Mouse (Mus musculus) CH12.LX (cell line): ENCODE measurements at regions not wholly inside any gene's neighbourhood (a gene's known extent, or its start where the extent isn't known, plus 50 kb on each side); places are given as distances from the start of the nearest gene placed in this dataset.
A peak's percentile ranks its signal among the peaks of the same experiment; 100 is the strongest.

Experiments used
- DNase-seq: peaks from one replicate; pipeline ENCODE4 v3.0.0-alpha.2; 2013; ENCODE audit errors: extremely low read depth
- H3K27ac ChIP-seq: 2 replicates; pipeline ENCODE4 v1.5.1; 2012; ENCODE audit warnings: low read depth, mild to moderate bottlenecking, control low read depth, moderate library complexity; ENCODE audit not compliant: insufficient read depth
- H3K27me3 ChIP-seq: replicated peaks from 2 replicates; pipeline ENCODE3; 2012; ENCODE audit warnings: inconsistent platforms
- H3K36me3 ChIP-seq, 2 experiments: replicated peaks in 1 of 2; 2 replicates each; pipeline versions ENCODE3 to v1.6.1; 2012; ENCODE audit warnings: inconsistent platforms in 1 of 2, low read length in 1 of 2, mild to moderate bottlenecking in 1 of 2, mixed read lengths in 1 of 2, moderate library complexity in 1 of 2; ENCODE audit not compliant: control insufficient read depth in 1 of 2, insufficient read depth in 1 of 2
- H3K4me1 ChIP-seq, 2 experiments: 2 replicates each; pipeline ENCODE4 v1.6.1; 2012; ENCODE audit warnings: inconsistent platforms in 1 of 2, moderate library complexity in 1 of 2; ENCODE audit not compliant: insufficient read depth in 2 of 2, control insufficient read depth in 1 of 2
- H3K4me2 ChIP-seq: 2 replicates; pipeline ENCODE4 v1.6.1; 2012; ENCODE audit warnings: low read depth, mild to moderate bottlenecking, control low read depth; ENCODE audit not compliant: poor library complexity, insufficient read depth, severe bottlenecking
- H3K4me3 ChIP-seq, 3 experiments: fragments of 150-350 bp in 1 of 3; sonication (generic) in 1 of 3; replicated peaks in 1 of 3; 2 replicates each; pipeline versions ENCODE3 to v1.5.1; 2011 to 2012; ENCODE audit warnings: low read depth in 2 of 3, low read length in 2 of 3, mild to moderate bottlenecking in 2 of 3, moderate library complexity in 2 of 3, control low read depth in 1 of 3, improper control_type of control experiment in 1 of 3, inconsistent platforms in 1 of 3, mixed read lengths in 1 of 3; ENCODE audit not compliant: poor library complexity in 1 of 3
- H3K79me2 ChIP-seq: replicated peaks from 2 replicates; pipeline ENCODE4 v1.6.1; 2012; ENCODE audit warnings: mild to moderate bottlenecking, moderate library complexity; ENCODE audit not compliant: control insufficient read depth, poor library complexity, insufficient read depth, severe bottlenecking; ENCODE audit errors: extremely low read depth
- H3K9ac ChIP-seq: 2 replicates; pipeline ENCODE4 v1.6.1; 2012; ENCODE audit warnings: low read depth, mild to moderate bottlenecking, control low read depth, moderate library complexity; ENCODE audit not compliant: insufficient read depth
- H3K9me3 ChIP-seq: replicated peaks from 2 replicates; pipeline ENCODE3; 2012; ENCODE audit warnings: low read length, inconsistent platforms, mixed read lengths
- CHD1 ChIP-seq: IDR thresholded peaks from 2 replicates; pipeline ENCODE4 v1.6.1; 2012; ENCODE audit warnings: low read depth, low read length, improper control_type of control experiment, inconsistent platforms
- CHD2 ChIP-seq: IDR thresholded peaks from 2 replicates; pipeline ENCODE4 v1.6.1; 2011; ENCODE audit warnings: low read length, improper control_type of control experiment
- CTCF ChIP-seq, 2 experiments: IDR thresholded peaks in 1 of 2; conservative IDR thresholded peaks in 1 of 2; 2 replicates each; pipeline ENCODE4 v1.5.1; 2011 to 2012; ENCODE audit warnings: low read depth in 2 of 2, low read length in 2 of 2, improper control_type of control experiment in 1 of 2, inconsistent platforms in 1 of 2, mild to moderate bottlenecking in 1 of 2, moderate library complexity in 1 of 2
- E2F4 ChIP-seq: IDR thresholded peaks from 2 replicates; pipeline ENCODE4 v1.6.1; 2011; ENCODE audit warnings: low read depth, low read length, improper control_type of control experiment; ENCODE audit not compliant: insufficient replicate concordance
- ELF1 ChIP-seq: IDR thresholded peaks from 2 replicates; pipeline ENCODE4 v1.6.1; 2014; ENCODE audit warnings: low read depth, mild to moderate bottlenecking, inconsistent platforms, low read length, improper control_type of control experiment
- EP300 ChIP-seq: IDR thresholded peaks from 2 replicates; pipeline ENCODE4 v1.6.1; 2011; ENCODE audit warnings: low read length, improper control_type of control experiment
- ETS1 ChIP-seq: conservative IDR thresholded peaks from 2 replicates; pipeline ENCODE4 v1.6.1; 2012; ENCODE audit warnings: low read depth, mild to moderate bottlenecking, inconsistent platforms, low read length, improper control_type of control experiment, moderate library complexity
- JUND ChIP-seq: conservative IDR thresholded peaks from 2 replicates; pipeline ENCODE4 v1.6.1; 2011; ENCODE audit warnings: low read depth, low read length, improper control_type of control experiment
- MAFK ChIP-seq: IDR thresholded peaks from 2 replicates; pipeline ENCODE4 v1.6.1; 2011; ENCODE audit warnings: low read length, improper control_type of control experiment; ENCODE audit not compliant: insufficient replicate concordance
- MXI1 ChIP-seq: IDR thresholded peaks from 2 replicates; pipeline ENCODE4 v1.6.1; 2011; ENCODE audit warnings: mild to moderate bottlenecking, low read depth, low read length, improper control_type of control experiment
- MYC ChIP-seq: IDR thresholded peaks from 2 replicates; pipeline ENCODE4 v1.6.1; 2011; ENCODE audit warnings: low read depth, mild to moderate bottlenecking, improper control_type of control experiment, low read length
- PAX5 ChIP-seq: IDR thresholded peaks from 2 replicates; pipeline ENCODE4 v1.6.1; 2012; ENCODE audit warnings: low read length, inconsistent platforms, mixed read lengths
- POLR2AphosphoS2 ChIP-seq: IDR thresholded peaks from 2 replicates; pipeline ENCODE4 v1.6.1; 2011; ENCODE audit warnings: low read depth, low read length, improper control_type of control experiment
- RAD21 ChIP-seq: IDR thresholded peaks from 2 replicates; pipeline ENCODE4 v1.6.1; 2011; ENCODE audit warnings: low read depth, mild to moderate bottlenecking, low read length, improper control_type of control experiment, moderate library complexity
- SMC3 ChIP-seq: IDR thresholded peaks from 2 replicates; pipeline ENCODE4 v1.6.1; 2011; ENCODE audit warnings: low read depth, low read length, improper control_type of control experiment
- TBP ChIP-seq: conservative IDR thresholded peaks from 2 replicates; pipeline ENCODE4 v1.6.1; 2011; ENCODE audit warnings: low read depth, low read length, improper control_type of control experiment
- USF1 ChIP-seq: IDR thresholded peaks from 2 replicates; pipeline ENCODE4 v1.6.1; 2014; ENCODE audit warnings: low read depth, mild to moderate bottlenecking, inconsistent platforms, low read length, improper control_type of control experiment
- ZC3H11A ChIP-seq: IDR thresholded peaks from 2 replicates; pipeline ENCODE4 v1.6.1; 2012; ENCODE audit warnings: low read depth, mild to moderate bottlenecking, inconsistent platforms, low read length, improper control_type of control experiment
- ZKSCAN1 ChIP-seq: IDR thresholded peaks from 2 replicates; pipeline ENCODE4 v1.6.1; 2012; ENCODE audit warnings: low read depth, inconsistent platforms, low read length, improper control_type of control experiment, borderline replicate concordance
- ZNF384 ChIP-seq: IDR thresholded peaks from 2 replicates; pipeline ENCODE4 v1.6.1; 2012; ENCODE audit warnings: low read depth, low read length, improper control_type of control experiment, inconsistent platforms
- dilution Hi-C: fragments of 300-500 bp; cut with MboI; formaldehyde crosslinking; loops from 2 replicates; pipeline ENCODE4 v1.14.3; 2020; ENCODE audit warnings: low sequenced_read_pairs; ENCODE audit not compliant: extremely low pct_unique_long_range_greater_than_20kb, extremely low pct_ligation_motif_present
- in situ Hi-C: fragments of 300-500 bp; cut with MboI; formaldehyde crosslinking; loops from 3 replicates; pipeline ENCODE4 v1.14.3; 2019; ENCODE audit warnings: low sequenced_read_pairs, low pct_ligation_motif_present, low pct_unique_long_range_greater_than_20kb, mixed read lengths

DNA sequence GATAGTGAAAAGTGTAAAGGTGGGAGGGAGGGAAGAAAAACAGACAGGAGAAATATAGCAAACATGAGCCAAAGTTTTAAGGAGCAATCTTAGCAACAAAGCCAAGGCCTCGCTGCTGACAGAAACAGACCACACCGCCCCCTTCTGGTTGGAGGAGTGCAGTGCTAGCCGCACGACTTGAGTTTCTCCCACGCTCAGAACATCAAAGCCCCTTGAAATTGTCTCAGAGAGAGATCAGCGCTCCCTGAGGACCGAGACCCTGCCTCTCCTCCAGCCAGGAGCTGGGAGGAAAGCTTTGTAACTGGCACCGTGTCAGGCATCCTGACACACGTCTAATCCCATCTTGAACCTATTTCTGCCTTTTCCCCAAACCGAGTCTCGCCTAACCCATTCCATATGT lies 216.4 kb downstream of the Rplp1 start:
- DNase-seq = peak; percentile 75
- H3K27me3 ChIP-seq = peaks cover 12% of the 10 kb centered on the region
- peaks cover 4% of the 10 kb centered on the region for H3K9me3 ChIP-seq
- no peak overlapping the region for H3K4me2 ChIP-seq
- no peak overlapping the region for H3K27ac ChIP-seq
- H3K4me3 ChIP-seq = no peak overlapping the region
- no peak overlapping the region for H3K9ac ChIP-seq
- H3K36me3 ChIP-seq = no peaks in the 10 kb centered on the region
- peaks cover 5 to 47% of the 10 kb centered on the region in 2 experiments for H3K4me1 ChIP-seq
- TF ChIP-seq CHD1 (no peak), ZC3H11A (peak; percentile 91), CTCF (conservative IDR thresholded peaks at IDR 0.05 in 1 of 2, IDR thresholded peaks at IDR 0.05 in 1 of 2; ENCODE audit: low read depth in 2 of 2, low read length in 2 of 2) (peak; percentile 88), MAFK (no peak), USF1 (no peak), SMC3 (peak; percentile 97), ZNF384 (no peak), TBP (no peak), ZKSCAN1 (no peak), RAD21 (peak; percentile 95), JUND (no peak)
- in situ Hi-C loops (no loop called here), dilution Hi-C loops (no loop called here)
- no peaks in the 10 kb centered on the region for H3K79me2 ChIP-seq

DNA sequence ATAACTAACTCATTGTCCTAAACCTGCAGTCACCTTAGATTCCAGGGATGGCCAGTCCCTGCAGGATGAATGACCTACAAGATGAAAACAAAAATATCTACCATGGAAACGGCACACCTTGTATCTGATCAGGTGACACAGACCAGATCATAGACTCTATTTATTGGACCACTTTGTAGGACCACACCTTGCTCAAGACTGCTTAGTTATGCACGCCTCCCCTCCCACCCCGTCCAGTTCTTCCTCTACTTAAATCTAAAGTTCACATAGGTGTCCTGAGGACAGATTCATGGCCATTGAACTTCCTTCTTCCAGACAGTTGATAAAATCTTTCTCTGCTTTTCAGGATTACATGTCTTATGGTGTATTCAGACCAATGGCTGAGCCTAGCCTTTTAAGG lies 217.5 kb downstream of the Rplp1 start:
- H3K4me1 ChIP-seq = peaks cover 2 to 36% of the 10 kb centered on the region in 2 experiments; a peak in 3 of 4 replicates
- peaks cover 4% of the 10 kb centered on the region for H3K9me3 ChIP-seq
- dilution Hi-C loops (no loop called here), in situ Hi-C loops (no loop called here)
- no peak for DNase-seq
- H3K4me3 ChIP-seq = no peak overlapping the region
- no peaks in the 10 kb centered on the region for H3K36me3 ChIP-seq
- no peak for TF ChIP-seq USF1
- TF ChIP-seq MYC = no peak
- TF ChIP-seq POLR2AphosphoS2 = no peak
- TF ChIP-seq ELF1 = no peak
- no peak for TF ChIP-seq MXI1
- no peak for TF ChIP-seq SMC3
- TF ChIP-seq EP300 = no peak
- no peak for TF ChIP-seq CTCF (conservative IDR thresholded peaks at IDR 0.05 in 1 of 2, IDR thresholded peaks at IDR 0.05 in 1 of 2; ENCODE audit: low read depth in 2 of 2, low read length in 2 of 2)
- no peak for TF ChIP-seq CHD2
- TF ChIP-seq E2F4 = no peak
- TF ChIP-seq ETS1 = no peak
- TF ChIP-seq ZKSCAN1 = no peak
- no peak for TF ChIP-seq ZNF384
- no peak for TF ChIP-seq PAX5
- no peak overlapping the region for H3K27ac ChIP-seq
- peaks cover 12% of the 10 kb centered on the region for H3K27me3 ChIP-seq
- H3K9ac ChIP-seq = no peak overlapping the region
- no peak overlapping the region for H3K4me2 ChIP-seq
- no peaks in the 10 kb centered on the region for H3K79me2 ChIP-seq
